Mouse (Mus musculus) heart, embryonic 13.5 days (tissue): ENCODE measurements around the gene Dock1. TPM values are rescaled to one million over a fixed set of nuclear protein-coding genes. Genes with fewer than 3 reads are reported as not detected.
A peak's percentile ranks its signal among the peaks of the same experiment; 100 is the strongest.

Source experiments
- ATAC-seq: fragments of 200-750 bp; cut with Nextera tagmentation; 2 replicates; pipeline ENCODE4 v1.8.0; 2017; ENCODE audit warnings: moderate TSS enrichment; ENCODE audit not compliant: insufficient number of reproducible peaks, low FRiP score, low TSS enrichment; ENCODE audit errors: extremely low read depth
- H3K27ac ChIP-seq: fragments of 300-500 bp; sonication (generic); replicated peaks from 2 replicates; pipeline ENCODE4 v1.5.1; 2015; ENCODE audit warnings: moderate library complexity, mild to moderate bottlenecking, inconsistent platforms
- H3K27me3 ChIP-seq: fragments of 300-500 bp; sonication (generic); replicated peaks from 2 replicates; pipeline ENCODE4 v1.6.1; 2015; ENCODE audit warnings: mild to moderate bottlenecking, inconsistent platforms
- H3K36me3 ChIP-seq: fragments of 300-500 bp; sonication (generic); 2 replicates; pipeline ENCODE4 v1.6.1; 2015; ENCODE audit warnings: mild to moderate bottlenecking, inconsistent platforms
- H3K4me1 ChIP-seq: fragments of 300-500 bp; sonication (generic); 2 replicates; pipeline ENCODE4 v1.6.1; 2015; ENCODE audit warnings: inconsistent platforms
- H3K4me2 ChIP-seq: fragments of 300-500 bp; sonication (generic); 2 replicates; pipeline ENCODE4 v1.6.1; 2015; ENCODE audit warnings: inconsistent platforms, mild to moderate bottlenecking, moderate library complexity
- H3K4me3 ChIP-seq: fragments of 300-500 bp; sonication (generic); 2 replicates; pipeline ENCODE4 v1.5.1; 2015; ENCODE audit warnings: moderate library complexity, mild to moderate bottlenecking, inconsistent platforms
- H3K9ac ChIP-seq: fragments of 300-500 bp; sonication (generic); 2 replicates; pipeline ENCODE4 v1.6.1; 2015; ENCODE audit warnings: inconsistent platforms, mild to moderate bottlenecking, moderate library complexity
- H3K9me3 ChIP-seq: fragments of 300-500 bp; sonication (generic); 2 replicates; pipeline ENCODE4 v1.6.1; 2016; ENCODE audit warnings: inconsistent platforms
- WGBS: fragments of 180-500 bp; shearing (Covaris S2); methylation state at CpG from one replicate; pipeline ENCODE4 v1.1.7; 2015; ENCODE audit warnings: mixed read lengths; 5-methylcytosine and 5-hydroxymethylcytosine counted together
- polyA plus RNA-seq: library from polyadenylated mRNA; unstranded; fragments of >200 nt; fragmentation: Nextera tagmentation; extraction: Ambion mirVana; gene quantifications from 2 replicates; pipeline ENCODE4 v1.2.1, GENCODE M21; 2015

Gene Dock1
- polyA plus RNA-seq, 1 experiment from 2014 or later, result 19.8 TPM

- Histone ChIP-seq H3K4me2 (no peak overlapping the region), H3K27me3 (no peaks in the 10 kb centered on the region), H3K4me1 (peaks cover 31% of the 10 kb centered on the region), H3K4me3 (no peak overlapping the region), H3K36me3 (no peaks in the 10 kb centered on the region), H3K9ac (no peak overlapping the region), H3K9me3 (no peaks in the 10 kb centered on the region), H3K27ac (no peak overlapping the region)
- WGBS, result 58% methylated on average over 4 of the region's 4 CpGs
- no peak for ATAC-seq
Measured at GRCm38 (mm10) chr7:134697479-134697878, 27.0 kb downstream of the Dock1 start.

GRCm38 (mm10) chr7:134698246-134698645 is 27.8 kb downstream of the Dock1 start:
- Histone ChIP-seq H3K4me3 (no peak overlapping the region), H3K27ac (no peak overlapping the region), H3K9ac (no peak overlapping the region), H3K27me3 (no peaks in the 10 kb centered on the region), H3K9me3 (no peaks in the 10 kb centered on the region), H3K4me1 (peaks cover 35% of the 10 kb centered on the region), H3K36me3 (no peaks in the 10 kb centered on the region), H3K4me2 (no peak overlapping the region)
- 67% methylated on average over 5 of the region's 5 CpGs for WGBS
- no peak for ATAC-seq

DNA sequence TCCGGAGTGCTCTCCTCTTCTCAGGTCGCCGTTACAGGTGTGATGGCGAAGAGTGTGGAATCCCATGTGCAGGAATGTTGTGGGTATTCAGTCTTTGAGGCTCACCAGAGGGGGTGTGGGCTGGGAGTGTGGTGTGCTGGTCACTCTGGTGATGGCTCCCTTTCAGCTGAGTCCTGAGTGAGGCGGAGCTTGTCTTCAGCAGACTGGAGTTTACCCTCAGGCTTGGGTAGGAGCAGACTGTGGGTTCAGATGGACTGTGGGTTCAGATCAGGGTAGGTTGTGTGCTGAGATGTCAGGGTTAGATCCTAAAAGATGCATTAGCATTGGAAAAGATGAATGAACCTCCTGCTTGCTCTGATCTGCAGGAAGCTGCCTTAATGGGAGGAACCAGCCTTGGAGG is 29.5 kb downstream of the Dock1 start:
- Histone ChIP-seq H3K4me3 (no peak overlapping the region), H3K4me2 (no peak overlapping the region), H3K27me3 (no peaks in the 10 kb centered on the region), H3K4me1 (peaks cover 42% of the 10 kb centered on the region), H3K36me3 (no peaks in the 10 kb centered on the region), H3K9ac (no peak overlapping the region), H3K27ac (no peak overlapping the region), H3K9me3 (no peaks in the 10 kb centered on the region)
- no peak for ATAC-seq
- 66% methylated on average over 5 of the region's 5 CpGs for WGBS

- peaks cover 33% of the 10 kb centered on the region for H3K4me1 ChIP-seq
- no peaks in the 10 kb centered on the region for H3K36me3 ChIP-seq
- 56% methylated on average over 5 of the region's 5 CpGs for WGBS
- H3K4me3 ChIP-seq, result no peak overlapping the region
- no peaks in the 10 kb centered on the region for H3K9me3 ChIP-seq
- no peak overlapping the region for H3K27ac ChIP-seq
- ATAC-seq, result no peak
- no peak overlapping the region for H3K9ac ChIP-seq
- no peaks in the 10 kb centered on the region for H3K27me3 ChIP-seq
- no peak overlapping the region for H3K4me2 ChIP-seq
Measured at GRCm38 (mm10) chr7:134702481-134702880, 32.0 kb downstream of the Dock1 start.

GRCm38 (mm10) chr7:134703704-134704103 is 33.2 kb downstream of the Dock1 start:
- no peak for ATAC-seq
- H3K36me3 ChIP-seq, result no peaks in the 10 kb centered on the region
- WGBS, result 65% methylated on average over 2 of the region's 2 CpGs
- H3K27ac ChIP-seq, result no peak overlapping the region
- H3K9me3 ChIP-seq, result no peaks in the 10 kb centered on the region
- no peak overlapping the region for H3K9ac ChIP-seq
- no peak overlapping the region for H3K4me3 ChIP-seq
- no peaks in the 10 kb centered on the region for H3K27me3 ChIP-seq
- no peak overlapping the region for H3K4me2 ChIP-seq
- peaks cover 26% of the 10 kb centered on the region for H3K4me1 ChIP-seq

DNA sequence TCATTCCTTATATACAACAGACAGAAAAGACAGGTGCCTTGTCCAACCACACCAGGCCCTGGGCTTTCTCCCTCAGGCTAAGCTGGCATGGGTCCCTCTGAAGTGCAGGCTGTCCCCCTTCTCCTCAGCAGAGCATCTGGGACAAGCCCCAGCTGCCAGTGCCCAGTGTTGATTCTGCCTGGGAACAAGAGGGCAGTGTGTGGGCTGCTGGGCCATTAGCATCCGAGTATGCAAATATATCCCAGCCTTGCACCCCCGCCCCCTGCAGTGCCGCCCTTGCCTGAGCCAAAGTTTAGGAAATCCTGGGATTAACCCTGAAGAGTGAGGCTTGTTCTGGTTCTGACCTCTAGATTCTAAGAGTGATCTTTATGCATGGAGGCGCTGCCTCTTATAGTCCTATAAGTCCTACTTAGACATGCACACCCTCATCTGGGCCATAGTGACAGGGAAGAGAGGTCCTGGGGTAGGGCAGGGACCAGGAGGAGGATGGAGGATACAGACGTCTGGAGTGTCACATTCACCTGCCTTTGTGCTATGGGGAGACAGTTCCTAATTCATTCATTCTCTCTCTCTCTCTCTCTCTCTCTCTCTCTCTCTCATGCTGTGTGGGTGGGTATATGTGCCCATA is 38.9 kb downstream of the Dock1 start:
- H3K9me3 ChIP-seq, result no peaks in the 10 kb centered on the region
- no peak for ATAC-seq
- H3K27me3 ChIP-seq, result no peaks in the 10 kb centered on the region
- 55% methylated on average over 5 of the region's 5 CpGs for WGBS
- H3K4me2 ChIP-seq, result no peak overlapping the region
- peaks cover 21% of the 10 kb centered on the region for H3K4me1 ChIP-seq
- H3K9ac ChIP-seq, result no peak overlapping the region
- no peak overlapping the region for H3K4me3 ChIP-seq
- no peak overlapping the region for H3K27ac ChIP-seq
- no peaks in the 10 kb centered on the region for H3K36me3 ChIP-seq

DNA sequence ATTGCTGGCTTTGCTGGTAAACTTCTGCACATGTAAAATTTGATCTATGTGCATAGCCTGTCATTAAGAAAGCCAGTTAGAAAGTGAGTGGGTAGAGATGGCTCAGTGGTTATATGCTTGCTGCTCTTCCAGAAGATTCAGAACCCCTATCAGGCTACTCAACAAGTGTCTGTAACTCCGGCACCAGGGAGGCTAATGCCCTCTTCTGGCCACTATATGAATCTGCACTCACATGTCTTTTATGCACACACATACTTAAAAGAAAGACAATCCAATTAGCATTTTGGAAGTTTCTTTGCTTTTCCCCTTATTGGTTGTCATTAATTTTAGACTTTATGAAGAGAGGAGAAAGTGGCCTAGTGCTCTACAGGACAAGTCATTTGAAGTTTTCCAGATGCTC is 41.1 kb downstream of the Dock1 start:
- no peak overlapping the region for H3K4me3 ChIP-seq
- no peak overlapping the region for H3K4me2 ChIP-seq
- ATAC-seq, result no peak
- no peaks in the 10 kb centered on the region for H3K9me3 ChIP-seq
- no peaks in the 10 kb centered on the region for H3K36me3 ChIP-seq
- H3K27me3 ChIP-seq, result no peaks in the 10 kb centered on the region
- H3K27ac ChIP-seq, result no peak overlapping the region
- H3K9ac ChIP-seq, result no peak overlapping the region
- 82% methylated on average over 1 of the region's 1 CpGs for WGBS
- peaks cover 16% of the 10 kb centered on the region; the same call in 1 of the 2 replicates for H3K4me1 ChIP-seq

DNA sequence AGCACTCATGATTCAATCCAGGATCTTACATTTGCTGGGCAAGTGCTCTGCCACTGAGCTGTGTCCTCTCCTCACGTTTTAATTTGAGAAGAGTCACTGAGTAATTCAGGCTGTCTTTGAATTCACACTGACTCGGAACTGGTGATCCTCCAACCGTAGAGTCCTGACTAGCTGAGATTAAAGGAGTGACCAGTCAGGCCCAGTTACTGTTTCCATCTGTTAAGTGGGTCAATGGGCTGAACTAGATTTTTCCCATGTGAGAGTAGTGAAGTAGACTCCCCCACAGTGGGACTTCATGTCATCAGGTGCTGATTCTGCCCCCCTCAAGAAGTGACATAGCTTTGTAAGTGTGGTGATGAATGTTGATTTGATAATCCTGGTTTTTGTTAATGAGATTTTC is 49.0 kb downstream of the Dock1 start:
- no peak for ATAC-seq
- Histone ChIP-seq H3K27me3 (no peaks in the 10 kb centered on the region), H3K9ac (no peak overlapping the region), H3K4me2 (no peak overlapping the region), H3K27ac (no peak overlapping the region), H3K4me3 (no peak overlapping the region), H3K36me3 (no peaks in the 10 kb centered on the region), H3K9me3 (no peaks in the 10 kb centered on the region), H3K4me1 (peaks cover 18% of the 10 kb centered on the region)
- WGBS, result 67% methylated on average over 3 of the region's 3 CpGs

DNA sequence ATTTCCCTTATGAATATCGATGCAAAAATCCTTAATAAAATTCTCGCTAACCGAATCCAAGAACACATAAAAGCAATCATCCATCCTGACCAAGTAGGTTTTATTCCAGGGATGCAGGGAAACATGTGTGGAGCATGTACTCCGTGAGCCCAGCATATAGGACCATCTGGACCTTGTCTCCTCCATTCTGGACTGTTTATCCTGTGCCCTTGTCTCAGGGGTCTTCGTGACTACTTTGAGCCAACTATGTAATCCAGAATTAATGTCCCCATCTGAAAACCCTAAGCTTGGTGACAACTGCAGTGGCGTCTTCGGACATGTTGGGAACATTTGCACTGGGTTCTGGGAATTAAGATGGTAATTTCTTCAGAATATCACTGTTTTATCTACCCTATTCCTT is 51.9 kb downstream of the Dock1 start:
- Histone ChIP-seq H3K27ac (no peak overlapping the region), H3K4me3 (no peak overlapping the region), H3K4me2 (no peak overlapping the region), H3K4me1 (peaks cover 46% of the 10 kb centered on the region), H3K9ac (no peak overlapping the region), H3K9me3 (no peaks in the 10 kb centered on the region), H3K36me3 (0 out of 2 replicates have a peak, but pooled peaks cover under 1% of the 10 kb centered on the region), H3K27me3 (no peaks in the 10 kb centered on the region)
- no peak for ATAC-seq
- 87% methylated on average over 7 of the region's 7 CpGs for WGBS

GRCm38 (mm10) chr7:134722955-134723354 is 52.5 kb downstream of the Dock1 start:
- H3K27me3 ChIP-seq, result no peaks in the 10 kb centered on the region
- no peak overlapping the region for H3K27ac ChIP-seq
- no peak overlapping the region for H3K9ac ChIP-seq
- WGBS, result 78% methylated on average over 9 of the region's 9 CpGs
- H3K4me3 ChIP-seq, result no peak overlapping the region
- H3K4me2 ChIP-seq, result no peak overlapping the region
- H3K9me3 ChIP-seq, result no peaks in the 10 kb centered on the region
- H3K36me3 ChIP-seq, result peaks cover 7% of the 10 kb centered on the region; the same call in 1 of the 2 replicates
- ATAC-seq, result no peak
- peaks cover 46% of the 10 kb centered on the region for H3K4me1 ChIP-seq

DNA sequence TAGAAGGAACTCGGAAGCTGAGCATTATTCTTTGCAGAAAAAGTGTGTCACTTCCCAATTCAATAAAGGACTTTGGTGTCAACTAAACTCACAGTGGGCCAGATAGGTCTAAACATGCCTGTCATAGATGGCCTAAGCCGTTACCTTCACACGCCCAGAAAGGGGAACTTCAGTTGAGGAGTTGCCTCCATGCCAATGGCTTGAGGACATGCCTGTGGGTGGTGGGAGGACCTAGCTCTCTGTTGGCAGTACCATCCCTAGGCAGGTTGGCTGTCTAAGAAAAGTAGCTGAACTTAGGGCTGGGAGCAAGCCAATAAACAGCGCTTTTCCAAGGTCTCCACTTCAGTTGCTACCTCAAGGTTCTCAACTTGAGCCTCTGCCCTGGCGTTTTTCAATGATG is 53.1 kb downstream of the Dock1 start:
- H3K36me3 ChIP-seq, result peaks cover 12% of the 10 kb centered on the region; the same call in 1 of the 2 replicates
- H3K4me3 ChIP-seq, result no peak overlapping the region
- no peak overlapping the region for H3K9ac ChIP-seq
- H3K27me3 ChIP-seq, result no peaks in the 10 kb centered on the region
- H3K4me1 ChIP-seq, result peaks cover 49% of the 10 kb centered on the region
- ATAC-seq, result no peak
- no peaks in the 10 kb centered on the region for H3K9me3 ChIP-seq
- no peak overlapping the region for H3K4me2 ChIP-seq
- H3K27ac ChIP-seq, result no peak overlapping the region
- 82% methylated on average over 5 of the region's 5 CpGs for WGBS

GRCm38 (mm10) chr7:134724841-134725240 is 54.4 kb downstream of the Dock1 start:
- H3K9me3 ChIP-seq, result no peaks in the 10 kb centered on the region
- H3K4me3 ChIP-seq, result no peak overlapping the region
- no peaks in the 10 kb centered on the region for H3K27me3 ChIP-seq
- peaks cover 16% of the 10 kb centered on the region; the same call in 1 of the 2 replicates for H3K36me3 ChIP-seq
- 45% methylated on average over 7 of the region's 7 CpGs for WGBS
- H3K27ac ChIP-seq, result 0 out of 2 replicates have a peak overlapping the region, but pooled peaks have one; percentile 60
- no peak for ATAC-seq
- H3K4me1 ChIP-seq, result peaks cover 51% of the 10 kb centered on the region
- H3K4me2 ChIP-seq, result peak overlapping the region; percentile 45
- no peak overlapping the region for H3K9ac ChIP-seq
